Mouse (Mus musculus) heart, adult 2 months (tissue): ENCODE data around the gene Slc35b2.

Source experiments
- CTCF ChIP-seq: fragments of 200-600 bp; IDR thresholded peaks from 2 replicates; pipeline ENCODE4 v1.8.1; 2022; ENCODE audit warnings: antibody characterized with exemption, mild to moderate bottlenecking, moderate library complexity
- EP300 ChIP-seq: fragments of 200-500 bp; IDR thresholded peaks from 2 replicates; pipeline ENCODE4 v1.6.1; 2011; ENCODE audit warnings: low read depth, low read length, control low read depth; ENCODE audit not compliant: insufficient read depth
- POLR2A ChIP-seq: fragments of 200-500 bp; IDR thresholded peaks from 2 replicates; pipeline ENCODE4 v1.6.1; 2011; ENCODE audit warnings: mild to moderate bottlenecking, low read depth, low read length, control low read depth; ENCODE audit not compliant: insufficient read depth

- TF ChIP-seq CTCF (no peak), EP300 (no peak), POLR2A (no peak)
Observed at GRCm38 (mm10) chr17:45554420-45554819, 9.3 kb upstream of the Slc35b2 start.
